Mouse (Mus musculus) heart, embryonic 15.5 days (tissue): ENCODE measurements at regions not wholly inside any gene's neighbourhood (a gene's known extent, or its start where the extent isn't known, plus 50 kb on each side); places are given as distances from the start of the nearest gene placed in this dataset.

Experiments used
- ATAC-seq: fragments of 200-750 bp; cut with Nextera tagmentation; replicated peaks from 2 replicates; pipeline ENCODE4 v1.8.0; 2017; ENCODE audit warnings: low read depth, moderate TSS enrichment; ENCODE audit not compliant: insufficient number of reproducible peaks, insufficient read depth, low FRiP score
- H3K27ac ChIP-seq: fragments of 300-500 bp; sonication (generic); 2 replicates; pipeline ENCODE4 v1.5.1; 2015; ENCODE audit warnings: mild to moderate bottlenecking, inconsistent platforms
- H3K27me3 ChIP-seq: fragments of 300-500 bp; sonication (generic); 2 replicates; pipeline ENCODE4 v1.6.1; 2015; ENCODE audit warnings: inconsistent platforms
- H3K36me3 ChIP-seq: fragments of 300-500 bp; sonication (generic); 2 replicates; pipeline ENCODE4 v1.6.1; 2015; ENCODE audit warnings: mild to moderate bottlenecking, inconsistent platforms
- H3K4me1 ChIP-seq: fragments of 300-500 bp; sonication (generic); replicated peaks from 2 replicates; pipeline ENCODE4 v1.6.1; 2015; ENCODE audit warnings: inconsistent platforms
- H3K4me2 ChIP-seq: fragments of 300-500 bp; sonication (generic); 2 replicates; pipeline ENCODE4 v1.6.1; 2015; ENCODE audit warnings: inconsistent platforms, mild to moderate bottlenecking, moderate library complexity
- H3K4me3 ChIP-seq: fragments of 300-500 bp; sonication (generic); 2 replicates; pipeline ENCODE4 v1.5.1; 2015; ENCODE audit warnings: mild to moderate bottlenecking, inconsistent platforms
- H3K9ac ChIP-seq: fragments of 300-500 bp; sonication (generic); 2 replicates; pipeline ENCODE4 v1.6.1; 2015; ENCODE audit warnings: mild to moderate bottlenecking, inconsistent platforms
- H3K9me3 ChIP-seq: fragments of 300-500 bp; sonication (generic); replicated peaks from 2 replicates; pipeline ENCODE4 v1.6.1; 2016; ENCODE audit warnings: inconsistent platforms
- WGBS: fragments of 180-500 bp; shearing (Covaris S2); methylation state at CpG from one replicate; pipeline ENCODE4 v1.1.7; 2015; ENCODE audit warnings: mixed read lengths; 5-methylcytosine and 5-hydroxymethylcytosine counted together

DNA sequence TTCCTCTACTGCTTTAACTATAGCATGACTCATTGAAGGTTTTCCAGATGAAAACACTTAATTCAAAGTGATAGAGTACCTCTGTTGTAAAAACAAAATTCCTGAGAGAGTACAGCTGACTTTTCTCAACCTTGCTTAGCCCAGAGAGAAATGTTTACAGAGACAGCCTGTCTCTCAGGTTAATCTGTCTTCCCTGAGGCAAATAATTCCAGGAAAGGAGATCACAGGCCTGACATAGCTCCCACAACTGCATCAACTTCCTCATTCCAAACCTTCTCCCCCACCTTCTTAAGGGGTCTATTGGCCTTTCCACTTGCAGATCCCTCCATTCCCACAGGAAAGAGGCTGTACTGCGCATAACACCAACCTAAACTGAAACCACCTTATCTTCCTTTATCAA, 586.1 kb upstream of the Impad1 start:
- 54% methylated on average over 1 of the region's 1 CpGs for WGBS
- no peak for ATAC-seq

GRCm38 (mm10) chr4:5358274-5358673, 565.1 kb upstream of the Impad1 start:
- H3K27ac ChIP-seq: no peak overlapping the region
- H3K4me3 ChIP-seq: no peak overlapping the region
- 93% methylated on average over 1 of the region's 1 CpGs for WGBS
- no peaks in the 10 kb centered on the region for H3K27me3 ChIP-seq
- no peak overlapping the region for H3K4me2 ChIP-seq
- no peaks in the 10 kb centered on the region for H3K4me1 ChIP-seq
- ATAC-seq: no peak
- H3K9me3 ChIP-seq: no peaks in the 10 kb centered on the region
- H3K9ac ChIP-seq: no peak overlapping the region
- no peaks in the 10 kb centered on the region for H3K36me3 ChIP-seq

More for the DNA sequence above, 586.1 kb upstream of the Impad1 start:
- Histone ChIP-seq H3K4me3 (no peak overlapping the region), H3K27ac (no peak overlapping the region), H3K4me1 (no peaks in the 10 kb centered on the region), H3K4me2 (no peak overlapping the region), H3K36me3 (no peaks in the 10 kb centered on the region), H3K27me3 (no peaks in the 10 kb centered on the region), H3K9ac (no peak overlapping the region), H3K9me3 (no peaks in the 10 kb centered on the region)

DNA sequence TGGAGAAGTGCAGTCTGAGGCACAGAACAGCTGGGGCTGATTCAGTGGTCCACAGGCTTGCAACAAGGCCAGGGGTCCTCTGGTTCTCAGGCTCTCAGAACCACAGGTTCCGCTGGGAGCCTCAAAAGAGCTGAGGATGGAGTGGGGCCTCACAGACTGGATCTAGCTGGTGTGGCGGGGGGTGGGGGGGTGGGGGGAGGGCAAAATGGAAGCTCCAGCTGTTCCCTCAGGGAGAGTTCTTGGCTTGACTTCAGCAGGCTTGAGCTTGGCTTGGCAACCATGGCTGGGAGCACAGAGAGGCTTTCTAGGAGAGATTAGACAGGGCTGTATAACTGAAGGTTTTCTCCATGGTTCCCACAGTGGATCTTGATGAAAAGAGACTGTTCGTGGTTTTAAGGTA, 553.1 kb upstream of the Impad1 start:
- Histone ChIP-seq H3K9ac (no peak overlapping the region), H3K27me3 (no peaks in the 10 kb centered on the region), H3K4me3 (no peak overlapping the region), H3K36me3 (no peaks in the 10 kb centered on the region), H3K9me3 (no peaks in the 10 kb centered on the region; the same call in 1 of the 2 replicates), H3K27ac (no peak overlapping the region), H3K4me1 (no peaks in the 10 kb centered on the region), H3K4me2 (no peak overlapping the region)
- no peak for ATAC-seq
- 61% methylated on average over 3 of the region's 3 CpGs for WGBS

DNA sequence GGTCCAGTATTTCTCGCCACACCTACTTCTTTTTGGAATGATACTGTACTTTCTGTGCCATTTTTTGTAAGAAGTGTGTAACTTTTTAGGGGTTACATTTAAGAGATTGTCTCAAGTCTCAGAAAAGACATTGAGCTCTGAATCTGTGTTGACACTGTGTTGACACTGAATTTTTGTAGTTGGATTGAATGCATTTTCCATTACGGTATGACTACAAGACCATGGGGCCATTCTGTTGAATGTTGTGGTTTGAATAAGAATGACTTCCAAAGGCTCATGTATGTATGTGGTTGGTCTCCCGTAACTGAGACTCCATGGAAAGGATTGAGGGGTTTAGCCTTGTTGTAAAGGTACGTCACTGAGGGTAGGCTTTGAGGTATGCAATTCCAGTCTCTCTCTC, 551.6 kb upstream of the Impad1 start:
- H3K9ac ChIP-seq: no peak overlapping the region
- no peaks in the 10 kb centered on the region for H3K36me3 ChIP-seq
- no peaks in the 10 kb centered on the region for H3K27me3 ChIP-seq
- H3K4me2 ChIP-seq: no peak overlapping the region
- no peaks in the 10 kb centered on the region for H3K4me1 ChIP-seq
- whole genome bisulfite sequencing: 77% methylated on average over 4 of the region's 4 CpGs
- no peak overlapping the region for H3K4me3 ChIP-seq
- H3K27ac ChIP-seq: no peak overlapping the region
- no peaks in the 10 kb centered on the region; the same call in 1 of the 2 replicates for H3K9me3 ChIP-seq
- no peak for ATAC-seq

DNA sequence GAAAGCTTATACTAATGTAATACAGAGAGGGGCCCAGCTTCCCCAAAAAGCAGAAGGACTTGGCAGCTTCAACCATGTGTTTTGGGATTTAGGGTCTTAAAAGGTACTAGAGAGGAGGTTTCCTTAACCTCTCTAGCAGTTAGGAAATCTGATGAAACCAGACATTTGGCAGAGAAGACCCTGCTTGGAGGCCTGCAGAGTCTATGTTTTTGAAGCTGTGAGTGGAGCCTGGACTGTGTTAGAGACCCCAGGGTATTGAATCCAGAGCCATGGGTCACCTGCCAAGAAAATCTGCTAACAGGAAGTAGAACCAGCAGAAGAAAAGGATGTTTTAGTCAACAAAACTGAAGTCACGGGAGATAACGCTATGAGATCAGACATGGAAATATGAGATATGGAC, 551.2 kb upstream of the Impad1 start:
- WGBS: 65% methylated on average over 2 of the region's 2 CpGs
- H3K9ac ChIP-seq: no peak overlapping the region
- H3K27ac ChIP-seq: peak overlapping the region; percentile 16; the same call in 1 of the 2 replicates
- no peaks in the 10 kb centered on the region for H3K27me3 ChIP-seq
- H3K4me1 ChIP-seq: no peaks in the 10 kb centered on the region
- H3K36me3 ChIP-seq: no peaks in the 10 kb centered on the region
- H3K4me3 ChIP-seq: no peak overlapping the region
- H3K4me2 ChIP-seq: no peak overlapping the region
- 0 out of 2 replicates have a peak, but pooled peaks have one; percentile 35 for ATAC-seq
- H3K9me3 ChIP-seq: no peaks in the 10 kb centered on the region; the same call in 1 of the 2 replicates

GRCm38 (mm10) chr4:5337158-5337896, 544.2 kb upstream of the Impad1 start:
- ATAC-seq: no peak
- Histone ChIP-seq H3K4me1 (no peaks in the 10 kb centered on the region), H3K4me2 (no peak overlapping the region), H3K9me3 (no peaks in the 10 kb centered on the region), H3K27ac (no peak overlapping the region), H3K27me3 (no peaks in the 10 kb centered on the region), H3K36me3 (no peaks in the 10 kb centered on the region), H3K9ac (no peak overlapping the region), H3K4me3 (no peak overlapping the region)
- 75% methylated on average over 4 of the region's 4 CpGs for WGBS

DNA sequence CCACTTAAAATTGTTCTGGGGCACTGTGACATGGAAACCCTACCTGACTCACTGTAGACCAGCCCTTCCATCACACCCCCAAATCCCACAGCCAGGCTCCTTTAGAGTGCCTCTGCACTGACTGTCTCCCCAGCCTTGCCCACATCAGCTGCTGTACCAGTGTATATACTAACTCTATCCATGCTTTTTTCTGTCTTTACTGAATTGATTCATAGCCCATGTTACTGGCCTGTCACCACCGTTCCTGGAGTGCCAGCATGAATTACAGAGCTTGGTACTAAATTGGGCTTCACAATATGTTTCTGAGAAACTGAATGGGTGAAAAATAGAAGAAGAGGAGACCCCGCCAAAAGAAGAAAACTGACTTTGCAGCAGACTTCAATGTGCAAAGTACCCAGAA, 541.9 kb upstream of the Impad1 start:
- Histone ChIP-seq H3K9me3 (no peaks in the 10 kb centered on the region), H3K9ac (no peak overlapping the region), H3K4me3 (no peak overlapping the region), H3K36me3 (no peaks in the 10 kb centered on the region), H3K27ac (no peak overlapping the region), H3K27me3 (no peaks in the 10 kb centered on the region), H3K4me2 (no peak overlapping the region), H3K4me1 (no peaks in the 10 kb centered on the region)
- ATAC-seq: no peak
- WGBS: 83% methylated on average over 2 of the region's 2 CpGs

DNA sequence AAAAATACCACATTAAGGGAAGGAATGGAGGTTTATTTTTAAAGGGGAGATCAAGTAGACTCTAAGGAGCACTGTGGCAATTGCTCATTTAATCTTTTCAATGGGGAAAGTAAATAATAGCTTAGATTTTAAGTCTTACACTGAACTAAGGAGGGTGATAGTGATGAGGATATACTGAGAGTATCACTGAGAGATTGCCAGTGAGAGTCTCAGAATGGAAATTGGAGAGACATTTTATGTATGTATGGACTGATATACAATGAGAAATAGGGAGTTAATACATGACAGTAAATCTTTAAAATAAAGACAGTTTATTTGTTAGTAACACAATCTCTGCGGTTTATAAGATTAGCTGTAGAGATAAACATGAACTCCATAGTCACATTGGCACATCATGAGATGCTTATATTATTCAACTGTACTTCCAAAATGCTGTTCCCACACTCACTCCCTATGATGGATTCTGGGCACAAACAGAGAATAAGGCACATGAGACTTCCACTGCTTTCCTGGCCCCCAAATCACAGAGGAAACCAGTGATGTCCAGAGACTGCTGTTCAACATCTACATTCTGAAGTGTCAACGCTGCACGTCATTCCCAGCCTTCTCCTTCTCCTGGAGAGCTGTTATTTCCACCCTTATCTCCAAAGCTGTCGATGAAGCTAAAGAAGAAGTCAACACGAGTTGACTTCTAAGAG, 535.5 kb upstream of the Impad1 start:
- no peak overlapping the region for H3K4me3 ChIP-seq
- no peak for ATAC-seq
- no peak overlapping the region for H3K4me2 ChIP-seq
- H3K9me3 ChIP-seq: no peaks in the 10 kb centered on the region
- peaks cover 5% of the 10 kb centered on the region for H3K4me1 ChIP-seq
- no peaks in the 10 kb centered on the region for H3K36me3 ChIP-seq
- WGBS: 17% methylated on average over 5 of the region's 5 CpGs
- no peak overlapping the region for H3K9ac ChIP-seq
- H3K27ac ChIP-seq: no peak overlapping the region
- H3K27me3 ChIP-seq: no peaks in the 10 kb centered on the region

DNA sequence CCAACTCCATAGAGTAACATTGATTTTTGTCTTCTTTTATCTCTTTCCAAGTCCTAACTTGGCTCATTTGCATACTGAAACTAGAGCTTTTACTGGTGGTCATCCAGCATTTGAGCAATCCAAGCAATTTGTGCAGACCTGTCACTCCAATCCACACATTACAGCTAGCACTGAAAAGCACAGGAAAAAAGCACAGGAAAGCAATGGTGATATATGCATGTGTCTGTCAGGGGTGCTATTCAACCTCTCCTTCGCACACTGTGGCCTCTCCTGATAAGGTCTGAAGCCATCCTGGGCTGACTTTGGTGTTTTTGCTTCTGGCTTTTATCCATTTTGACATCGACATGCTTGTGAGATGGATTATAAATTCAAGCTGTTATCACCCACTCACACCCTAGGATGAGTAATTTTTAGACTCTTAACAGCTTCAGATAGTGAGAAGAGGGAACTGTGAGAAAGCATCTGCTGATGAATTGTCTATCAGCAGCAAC, 534.1 kb upstream of the Impad1 start:
- H3K36me3 ChIP-seq: no peaks in the 10 kb centered on the region
- no peak overlapping the region for H3K27ac ChIP-seq
- no peak overlapping the region for H3K4me3 ChIP-seq
- no peak for ATAC-seq
- no peaks in the 10 kb centered on the region for H3K27me3 ChIP-seq
- no peak overlapping the region for H3K9ac ChIP-seq
- 10% methylated on average over 2 of the region's 2 CpGs for WGBS
- H3K9me3 ChIP-seq: no peaks in the 10 kb centered on the region
- peaks cover 5% of the 10 kb centered on the region for H3K4me1 ChIP-seq
- H3K4me2 ChIP-seq: no peak overlapping the region

DNA sequence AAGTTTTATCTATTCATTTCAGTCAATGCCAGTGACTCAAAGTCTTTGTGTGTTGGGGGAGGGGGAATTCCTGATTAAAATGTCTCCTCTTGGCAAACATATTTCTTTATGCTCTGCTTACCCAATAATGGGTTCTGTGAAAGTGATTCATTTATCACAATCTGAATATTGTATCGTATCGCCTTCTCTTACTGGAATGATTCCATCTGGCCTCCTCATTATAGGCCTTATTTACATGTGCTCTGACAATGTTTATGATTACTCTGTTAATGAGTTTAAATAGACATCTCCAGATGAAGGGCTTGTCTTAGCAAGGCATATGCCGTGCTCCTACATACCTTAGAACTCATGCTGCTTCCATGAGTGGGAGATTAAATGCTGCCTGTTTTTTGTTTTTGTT, 508.3 kb upstream of the Impad1 start:
- no peak overlapping the region for H3K4me3 ChIP-seq
- no peak overlapping the region for H3K9ac ChIP-seq
- no peaks in the 10 kb centered on the region for H3K9me3 ChIP-seq
- ATAC-seq: no peak
- WGBS: 82% methylated on average over 3 of the region's 3 CpGs
- no peak overlapping the region for H3K27ac ChIP-seq
- no peak overlapping the region for H3K4me2 ChIP-seq
- H3K36me3 ChIP-seq: no peaks in the 10 kb centered on the region
- no peaks in the 10 kb centered on the region for H3K4me1 ChIP-seq
- no peaks in the 10 kb centered on the region for H3K27me3 ChIP-seq

DNA sequence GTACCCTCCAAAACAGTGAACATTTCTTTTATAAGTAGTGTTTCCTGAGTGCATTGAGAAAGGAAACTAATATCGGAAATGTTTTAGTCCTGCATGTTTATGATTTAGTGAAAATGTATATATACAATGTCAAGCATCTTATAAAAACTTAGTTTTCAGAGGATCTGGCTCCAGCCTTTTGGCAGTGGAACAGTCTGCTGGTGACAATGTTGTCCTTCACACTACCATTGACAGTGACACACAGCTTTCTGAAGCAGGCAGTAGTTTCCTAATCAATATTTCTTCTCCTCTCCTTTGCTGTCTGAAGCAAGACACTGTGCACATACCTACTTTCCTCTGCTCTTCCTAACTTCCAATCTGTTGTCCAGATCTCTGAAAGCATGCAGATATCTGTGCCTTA, 507.9 kb upstream of the Impad1 start:
- 76% methylated on average over 1 of the region's 1 CpGs for WGBS
- no peak overlapping the region for H3K9ac ChIP-seq
- H3K36me3 ChIP-seq: no peaks in the 10 kb centered on the region
- H3K9me3 ChIP-seq: no peaks in the 10 kb centered on the region
- no peak overlapping the region for H3K4me3 ChIP-seq
- H3K27ac ChIP-seq: no peak overlapping the region
- H3K4me2 ChIP-seq: no peak overlapping the region
- no peaks in the 10 kb centered on the region for H3K4me1 ChIP-seq
- no peak for ATAC-seq
- no peaks in the 10 kb centered on the region for H3K27me3 ChIP-seq

GRCm38 (mm10) chr4:5299208-5299607, 506.1 kb upstream of the Impad1 start:
- Histone ChIP-seq H3K4me3 (no peak overlapping the region), H3K4me2 (no peak overlapping the region), H3K27me3 (no peaks in the 10 kb centered on the region), H3K9ac (no peak overlapping the region), H3K9me3 (no peaks in the 10 kb centered on the region), H3K36me3 (no peaks in the 10 kb centered on the region), H3K4me1 (no peaks in the 10 kb centered on the region), H3K27ac (no peak overlapping the region)
- ATAC-seq: no peak
- WGBS: 62% methylated on average over 2 of the region's 2 CpGs
